Mouse (Mus musculus): Measurements from ENCODE around the gene Swsap1. TPM values are rescaled to one million over a fixed set of nuclear protein-coding genes. Genes with fewer than 3 reads are reported as not detected.

Gene Swsap1
- polyA plus RNA-seq, 1 experiment: 0.37 TPM

DNA sequence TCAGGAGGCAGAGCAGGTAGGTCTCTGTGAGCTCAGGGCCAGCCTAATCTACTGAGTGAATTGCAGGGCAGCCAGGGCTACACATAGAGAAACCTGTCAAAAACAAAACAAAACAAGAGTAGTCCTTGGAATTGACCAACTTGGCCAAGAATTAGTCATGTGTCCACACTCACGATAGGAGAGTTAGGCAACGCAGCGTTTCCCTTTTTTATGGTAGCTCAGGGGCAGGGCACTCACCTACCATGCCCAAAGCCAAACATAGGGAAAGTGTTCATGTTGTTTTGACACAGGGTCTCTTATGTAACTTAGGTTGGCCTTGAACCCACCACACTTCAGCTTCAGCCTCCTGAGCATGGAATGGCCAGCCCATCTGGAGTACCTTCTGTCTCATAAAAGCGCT lies 13.7 kb downstream of the Swsap1 start:
- TF ChIP-seq GATA1 (IDR thresholded peaks at IDR 0.05; ENCODE audit: low read length) (no peak), TAL1 (IDR thresholded peaks at IDR 0.05; ENCODE audit: low read length) (no peak)
- Histone ChIP-seq H3K4me3 (replicated peaks) (no peak overlapping the region), H3K36me3 (ENCODE audit: control insufficient read depth) (no peaks in the 10 kb centered on the region), H3K4me1 (ENCODE audit: control insufficient read depth) (peaks cover 16% of the 10 kb centered on the region), H3K27me3 (ENCODE audit: control insufficient read depth) (peaks cover 12% of the 10 kb centered on the region), H3K9me3 (ENCODE audit: control insufficient read depth, low read length) (no peaks in the 10 kb centered on the region)

DNA sequence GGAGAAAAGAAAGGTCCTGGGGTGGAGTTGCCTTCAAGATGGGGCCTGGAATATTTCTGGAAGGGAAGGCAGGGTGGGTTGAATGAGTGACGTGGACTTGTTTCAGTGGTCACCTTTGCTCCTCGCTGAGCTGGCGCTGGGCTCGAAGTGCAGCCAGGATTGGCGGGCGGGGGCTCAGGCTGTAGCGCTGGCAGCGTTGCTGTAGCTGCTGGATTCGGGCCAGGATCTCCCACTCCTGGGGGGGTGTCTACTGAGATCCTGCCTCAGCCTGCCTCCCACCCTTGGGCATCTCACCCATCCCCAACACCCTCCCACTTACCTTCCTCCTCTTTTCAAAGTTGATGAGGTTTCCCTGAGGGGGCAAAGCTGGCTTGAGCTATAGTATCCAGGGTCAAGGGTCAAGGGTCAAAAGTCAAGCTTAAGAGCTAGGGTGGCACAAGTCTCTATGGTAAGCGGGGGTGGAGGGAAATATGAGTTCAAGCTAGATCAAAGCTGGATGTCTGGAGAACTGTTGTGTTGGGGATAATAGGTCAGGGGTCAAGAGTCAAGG lies 21.1 kb downstream of the Swsap1 start:
- TF ChIP-seq TAL1 (IDR thresholded peaks at IDR 0.05; ENCODE audit: low read length) (no peak), GATA1 (IDR thresholded peaks at IDR 0.05; ENCODE audit: low read length) (no peak)
- peaks cover 43% of the 10 kb centered on the region for H3K27me3 ChIP-seq (ENCODE audit: control insufficient read depth)
- H3K4me1 ChIP-seq (ENCODE audit: control insufficient read depth): peaks cover 14% of the 10 kb centered on the region
- peaks cover 4% of the 10 kb centered on the region for H3K9me3 ChIP-seq (ENCODE audit: control insufficient read depth, low read length)
- H3K36me3 ChIP-seq (ENCODE audit: control insufficient read depth): no peaks in the 10 kb centered on the region
- H3K4me3 ChIP-seq (replicated peaks): no peak overlapping the region

DNA sequence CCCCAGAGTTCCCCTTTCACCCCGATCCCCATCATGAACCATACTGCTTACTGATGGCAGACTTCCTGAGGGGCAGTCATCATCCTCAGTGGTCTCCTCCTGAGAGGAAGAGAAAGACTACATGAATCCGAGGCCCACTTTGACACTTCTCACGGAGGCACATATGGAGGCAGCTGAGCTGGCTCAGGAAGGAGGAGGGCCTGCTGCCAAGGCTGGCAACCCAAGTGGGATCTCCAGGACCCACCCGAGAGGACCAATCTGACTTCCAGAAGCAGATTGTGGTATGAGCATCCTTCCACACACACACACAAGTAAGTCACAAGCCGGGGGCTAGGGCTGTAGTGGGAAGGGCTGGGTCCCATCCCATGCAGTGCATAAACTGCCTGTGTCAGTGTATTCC lies 21.8 kb downstream of the Swsap1 start:
- Histone ChIP-seq H3K27me3 (ENCODE audit: control insufficient read depth) (peaks cover 49% of the 10 kb centered on the region), H3K9me3 (ENCODE audit: control insufficient read depth, low read length) (peaks cover 7% of the 10 kb centered on the region), H3K4me3 (replicated peaks) (no peak overlapping the region), H3K4me1 (ENCODE audit: control insufficient read depth) (peaks cover 14% of the 10 kb centered on the region), H3K36me3 (ENCODE audit: control insufficient read depth) (no peaks in the 10 kb centered on the region)
- TF ChIP-seq TAL1 (IDR thresholded peaks at IDR 0.05; ENCODE audit: low read length) (no peak), GATA1 (IDR thresholded peaks at IDR 0.05; ENCODE audit: low read length) (no peak)

DNA sequence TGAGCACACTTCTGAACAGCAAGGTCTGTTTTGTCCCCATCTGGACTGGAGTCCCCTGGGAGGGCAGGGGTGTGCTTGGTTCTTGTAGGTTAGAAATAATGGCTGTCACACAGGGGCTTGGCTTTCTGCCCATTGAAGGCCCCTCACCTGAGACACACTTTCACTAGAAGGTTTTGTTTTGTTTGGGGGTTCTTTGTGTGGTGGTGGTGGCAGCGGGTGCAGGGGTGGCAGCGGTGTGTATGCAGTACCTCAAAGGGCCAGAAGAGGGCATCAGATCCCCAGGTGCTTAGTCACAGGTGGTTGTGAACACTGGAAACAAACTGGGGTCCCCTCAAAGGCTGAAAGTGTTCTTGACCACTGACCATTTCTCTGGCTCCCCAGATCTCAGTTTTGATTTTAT lies 22.4 kb downstream of the Swsap1 start:
- Histone ChIP-seq H3K4me1 (ENCODE audit: control insufficient read depth) (peaks cover 14% of the 10 kb centered on the region), H3K36me3 (ENCODE audit: control insufficient read depth) (no peaks in the 10 kb centered on the region), H3K4me3 (replicated peaks) (no peak overlapping the region), H3K27me3 (ENCODE audit: control insufficient read depth) (peaks cover 54% of the 10 kb centered on the region), H3K9me3 (ENCODE audit: control insufficient read depth, low read length) (peaks cover 8% of the 10 kb centered on the region)
- TF ChIP-seq GATA1 (IDR thresholded peaks at IDR 0.05; ENCODE audit: low read length) (no peak), TAL1 (IDR thresholded peaks at IDR 0.05; ENCODE audit: low read length) (no peak)

DNA sequence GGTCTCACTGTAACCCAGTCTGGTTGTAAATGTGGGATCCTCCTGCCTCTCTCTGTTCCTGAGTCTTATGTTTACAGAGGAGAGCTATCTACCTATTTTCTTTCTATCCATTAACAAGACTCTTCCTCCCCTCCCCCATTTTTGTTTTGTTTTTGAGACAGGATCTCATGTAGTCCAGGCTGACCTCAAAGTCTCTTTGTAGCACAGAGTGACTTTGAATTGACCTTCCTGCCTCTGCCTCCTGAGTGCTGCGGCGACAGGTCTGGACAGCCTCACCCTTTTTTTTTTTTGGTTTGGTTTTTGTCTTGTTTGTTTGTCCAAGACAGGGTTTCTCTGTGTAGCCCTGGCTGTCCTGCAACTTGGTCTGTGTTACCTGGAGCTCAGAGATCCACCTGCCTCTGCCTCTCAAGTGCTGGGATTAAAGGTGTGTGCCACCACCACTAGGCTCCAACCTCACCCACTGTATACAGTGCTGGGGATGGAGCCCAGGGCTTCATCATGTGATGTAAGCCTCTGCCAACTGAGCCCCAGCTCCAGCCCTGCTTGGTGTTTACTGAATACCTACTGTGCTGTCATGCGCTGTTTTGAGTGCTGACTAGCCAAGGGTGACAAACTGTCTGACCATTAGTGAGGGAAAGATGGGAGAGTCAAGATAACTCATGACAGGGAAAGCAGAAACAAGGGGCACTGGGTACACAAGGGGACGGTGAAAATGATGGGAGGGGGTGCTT lies 23.0 kb downstream of the Swsap1 start:
- H3K27me3 ChIP-seq (ENCODE audit: control insufficient read depth): peaks cover 60% of the 10 kb centered on the region
- TF ChIP-seq TAL1 (IDR thresholded peaks at IDR 0.05; ENCODE audit: low read length) (no peak), GATA1 (IDR thresholded peaks at IDR 0.05; ENCODE audit: low read length) (no peak)
- peaks cover 14% of the 10 kb centered on the region for H3K4me1 ChIP-seq (ENCODE audit: control insufficient read depth)
- no peak overlapping the region for H3K4me3 ChIP-seq (replicated peaks)
- H3K36me3 ChIP-seq (ENCODE audit: control insufficient read depth): no peaks in the 10 kb centered on the region
- peaks cover 8% of the 10 kb centered on the region for H3K9me3 ChIP-seq (ENCODE audit: control insufficient read depth, low read length)

DNA sequence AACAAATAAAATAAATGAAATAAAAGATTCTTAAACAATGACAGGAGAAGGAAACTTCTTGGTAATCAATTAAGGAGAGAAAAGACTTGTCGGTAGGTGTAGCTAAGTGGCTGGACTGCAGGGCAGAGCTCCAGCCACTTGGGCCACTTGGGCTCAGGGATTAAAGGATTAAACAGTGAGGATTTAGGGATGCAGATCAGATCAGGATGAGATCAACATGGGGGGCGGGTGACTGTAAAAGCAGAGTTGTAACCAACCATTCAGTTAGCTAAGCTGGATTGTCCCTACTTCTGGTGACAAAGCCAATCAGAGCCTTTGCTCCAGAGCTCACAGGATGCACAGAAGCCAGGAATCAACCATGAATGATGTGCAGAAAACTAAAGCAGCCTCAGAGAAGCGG lies 28.4 kb downstream of the Swsap1 start:
- Histone ChIP-seq H3K27me3 (ENCODE audit: control insufficient read depth) (peaks cover 98% of the 10 kb centered on the region), H3K9me3 (ENCODE audit: control insufficient read depth, low read length) (peaks cover 18% of the 10 kb centered on the region), H3K36me3 (ENCODE audit: control insufficient read depth) (no peaks in the 10 kb centered on the region), H3K4me3 (replicated peaks) (no peak overlapping the region), H3K4me1 (ENCODE audit: control insufficient read depth) (no peaks in the 10 kb centered on the region; the same call in 1 of the 2 replicates)
- TF ChIP-seq GATA1 (IDR thresholded peaks at IDR 0.05; ENCODE audit: low read length) (no peak), TAL1 (IDR thresholded peaks at IDR 0.05; ENCODE audit: low read length) (no peak)

DNA sequence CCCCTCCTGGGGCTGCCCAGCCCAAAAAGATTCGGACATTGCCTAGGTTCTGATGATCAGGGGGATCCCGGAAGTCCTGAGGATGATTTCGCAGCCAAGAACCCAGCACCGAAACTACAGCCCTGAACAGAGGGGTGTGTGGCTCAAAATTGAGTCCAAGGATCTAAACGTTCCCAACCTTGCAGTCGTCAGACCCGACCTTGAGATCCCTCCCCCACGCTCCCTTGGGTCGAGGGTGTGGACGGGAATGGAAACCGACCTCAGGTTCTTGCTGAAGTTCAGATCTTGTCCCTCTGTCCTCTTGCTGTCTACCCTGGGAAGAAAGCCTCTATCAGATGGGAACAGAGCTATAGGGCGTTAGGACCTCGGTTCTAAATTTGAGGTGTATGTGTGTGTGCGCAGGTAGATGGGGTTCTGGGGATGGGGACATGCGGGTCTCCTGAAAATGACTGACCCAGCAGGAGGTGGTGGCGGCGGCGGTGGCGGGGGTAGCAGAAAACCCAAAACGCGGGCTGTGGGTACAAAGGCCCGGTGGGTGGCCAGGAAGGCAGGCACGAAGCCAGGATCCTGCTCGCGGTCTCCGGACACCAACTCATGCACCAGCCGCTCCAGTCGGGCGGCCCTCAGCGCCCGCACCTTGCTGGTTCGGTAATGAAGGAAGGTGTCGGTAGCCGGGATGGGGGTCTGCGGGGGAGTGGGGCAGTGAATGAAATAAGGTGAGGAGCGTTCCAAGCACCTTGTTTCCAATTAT lies 32.2 kb downstream of the Swsap1 start:
- TF ChIP-seq TAL1 (IDR thresholded peaks at IDR 0.05; ENCODE audit: low read length): no peak
- TF ChIP-seq GATA1 (IDR thresholded peaks at IDR 0.05; ENCODE audit: low read length): no peak
- H3K9me3 ChIP-seq (ENCODE audit: control insufficient read depth, low read length): peaks cover 15% of the 10 kb centered on the region; the same call in 1 of the 2 replicates
- H3K4me3 ChIP-seq (replicated peaks): no peak overlapping the region
- no peaks in the 10 kb centered on the region for H3K36me3 ChIP-seq (ENCODE audit: control insufficient read depth)
- H3K4me1 ChIP-seq (ENCODE audit: control insufficient read depth): peaks cover 6% of the 10 kb centered on the region
- H3K27me3 ChIP-seq (ENCODE audit: control insufficient read depth): peaks cover 100% of the 10 kb centered on the region

DNA sequence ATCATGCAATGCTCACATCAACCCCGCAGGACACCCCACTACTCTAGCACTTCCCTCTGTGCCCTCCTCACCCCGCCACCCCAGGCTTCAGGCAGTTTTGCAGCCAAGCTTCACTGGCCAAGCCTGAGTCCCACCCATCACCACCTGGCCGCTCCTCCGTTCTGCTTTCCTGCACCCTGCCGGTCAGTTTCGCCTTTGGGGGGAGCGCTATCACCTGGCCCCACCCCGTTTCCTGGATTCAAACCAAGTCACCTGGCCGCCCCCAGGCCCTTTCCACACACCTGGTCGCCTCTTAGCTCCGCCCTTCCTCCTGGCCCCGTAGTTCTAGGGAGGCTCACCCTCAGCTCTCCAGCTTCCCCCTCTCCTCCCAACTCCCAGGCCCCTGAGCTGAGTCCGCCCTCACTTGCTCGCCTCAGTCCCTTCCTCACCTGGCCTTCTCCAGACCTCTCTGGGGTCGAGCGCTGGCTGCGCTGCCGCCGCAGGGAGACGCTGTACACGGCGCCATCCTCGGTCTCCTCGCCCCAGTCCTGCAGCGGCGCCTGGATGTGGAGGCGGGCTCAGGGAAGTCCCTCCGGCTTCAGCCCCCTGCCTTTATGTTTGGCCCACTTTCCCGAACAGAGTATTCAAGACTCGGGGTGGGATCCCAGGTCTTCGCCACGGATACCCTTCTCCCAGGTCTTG lies 33.0 kb downstream of the Swsap1 start:
- TF ChIP-seq TAL1 (IDR thresholded peaks at IDR 0.05; ENCODE audit: low read length): no peak
- no peak for TF ChIP-seq GATA1 (IDR thresholded peaks at IDR 0.05; ENCODE audit: low read length)
- Histone ChIP-seq H3K27me3 (ENCODE audit: control insufficient read depth) (peaks cover 99% of the 10 kb centered on the region), H3K36me3 (ENCODE audit: control insufficient read depth) (no peaks in the 10 kb centered on the region), H3K4me1 (ENCODE audit: control insufficient read depth) (peaks cover 6% of the 10 kb centered on the region), H3K9me3 (ENCODE audit: control insufficient read depth, low read length) (peaks cover 15% of the 10 kb centered on the region; the same call in 1 of the 2 replicates), H3K4me3 (replicated peaks) (no peak overlapping the region)
